Comparison of ENCODE assay signal across 10 mouse cellular contexts in the genomic region with DNA sequence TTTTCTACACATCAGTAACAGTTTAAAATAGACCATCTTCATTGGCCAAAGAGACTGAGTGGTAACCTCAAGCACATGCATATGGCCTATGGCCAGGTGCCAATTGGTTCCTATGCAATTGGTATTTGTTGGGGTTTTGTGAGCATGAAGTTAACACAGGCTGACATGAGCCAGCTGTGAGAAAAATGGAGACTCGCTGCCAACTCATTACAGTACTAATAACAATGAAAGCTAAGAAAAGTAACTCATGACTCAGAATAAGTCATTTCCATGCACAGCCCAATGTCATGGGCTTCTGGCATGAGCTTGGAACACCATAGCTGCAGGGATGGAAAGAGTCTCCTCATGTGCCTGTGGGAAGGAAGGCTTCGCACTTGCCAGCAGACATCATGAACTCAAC.
DNase-seq lines count a peak whose midpoint lies in the region; ATAC-seq lines count a peak whose summit lies in the region.
"Had no signal": no experiment of that assay in that cellular context is flagged by ENCODE, and none has a peak within 500 bp of the region (broad histone marks: within the 10 kb centered on the region; RNA-seq: fewer than 3 reads in every experiment).

No protein-coding gene starts in this region.

- no peak overlapping the region for H3K4me3 ChIP-seq in stomach, embryonic 14.5 days (ENCODE audit: low read depth, low read length)
- H3K4me3 ChIP-seq in forebrain, embryonic 15.5 days, result no peak overlapping the region
- H3K4me3 ChIP-seq: midbrain, embryonic 15.5 days had no signal

- H3K27me3 ChIP-seq in stomach, embryonic 14.5 days (ENCODE audit: control insufficient read depth, insufficient read depth, low read length), result no peaks in the 10 kb centered on the region
- H3K27me3 ChIP-seq in forebrain, embryonic 15.5 days, result no peaks in the 10 kb centered on the region
- H3K27me3 ChIP-seq: midbrain, embryonic 15.5 days had no signal

- no peaks in the 10 kb centered on the region for H3K9me3 ChIP-seq in stomach, embryonic 14.5 days (ENCODE audit: control insufficient read depth, low read depth, low read length)
- H3K9me3 ChIP-seq in forebrain, embryonic 15.5 days, result no peaks in the 10 kb centered on the region
- H3K9me3 ChIP-seq: midbrain, embryonic 15.5 days had no signal

- DNase-seq in cerebellum, adult 9-10 months, result peak; percentile 57
- peak; percentile 69 for DNase-seq in left cerebral cortex, postnatal 4 days
- no peak for DNase-seq in left cerebral cortex, postnatal 36 days (ENCODE audit: low spot score in 2 of 2)
- DNase-seq in heart, postnatal 10 days, result peak; percentile 55 to 58
- no peak for DNase-seq in urinary bladder, adult 2 months (ENCODE audit: low spot score)
- DNase-seq: embryo, embryonic 11 days had no signal

- no peak overlapping the region for H3K4me2 ChIP-seq in stomach, embryonic 14.5 days (replicated peaks; ENCODE audit: low read depth, low read length)
- no peak overlapping the region for H3K4me2 ChIP-seq in forebrain, embryonic 15.5 days (replicated peaks)
- H3K4me2 ChIP-seq: midbrain, embryonic 15.5 days had no signal

- no peak overlapping the region; the same call in 1 of the 2 replicates for H3K27ac ChIP-seq in stomach, embryonic 14.5 days (ENCODE audit: low read length)
- no peak overlapping the region for H3K27ac ChIP-seq in forebrain, embryonic 15.5 days (replicated peaks)
- H3K27ac ChIP-seq: midbrain, embryonic 15.5 days had no signal

- peaks cover 4% of the 10 kb centered on the region; the same call in 1 of the 2 replicates for H3K4me1 ChIP-seq in stomach, embryonic 14.5 days (ENCODE audit: control insufficient read depth, insufficient read depth, low read length)
- peaks cover 10% of the 10 kb centered on the region; the same call in 1 of the 2 replicates for H3K4me1 ChIP-seq in forebrain, embryonic 15.5 days
- H3K4me1 ChIP-seq: midbrain, embryonic 15.5 days had no signal

- H3K9ac ChIP-seq in stomach, embryonic 14.5 days (replicated peaks; ENCODE audit: low read depth, low read length), result no peak overlapping the region
- no peak overlapping the region for H3K9ac ChIP-seq in forebrain, embryonic 15.5 days (replicated peaks)
- H3K9ac ChIP-seq: midbrain, embryonic 15.5 days had no signal

- no peak for ATAC-seq in cerebellum, adult (ENCODE audit: insufficient number of reproducible peaks, low FRiP score, low TSS enrichment)
- peak; percentile 84; the same call in 1 of the 2 replicates for ATAC-seq in stomach, embryonic 14.5 days (ENCODE audit: insufficient number of reproducible peaks, insufficient read depth, low FRiP score, low read depth)
- no peak for ATAC-seq in forebrain, embryonic 15.5 days (replicated peaks)
- ATAC-seq: midbrain, embryonic 15.5 days had no signal

- WGBS in stomach, embryonic 14.5 days, result 56% methylated on average over 2 of the region's 2 CpGs
- whole genome bisulfite sequencing in forebrain, embryonic 15.5 days, result 82% methylated on average over 2 of the region's 2 CpGs

- intact Hi-C loops in left cerebral cortex, postnatal 4 days (cut with DNase I), result no loop called here
- intact Hi-C loops in left cerebral cortex, postnatal 36 days (cut with DNase I), result no loop called here
- intact Hi-C loops in heart, postnatal 10 days (cut with DNase I), result no loop called here

- no peaks in the 10 kb centered on the region for H3K36me3 ChIP-seq in stomach, embryonic 14.5 days (ENCODE audit: control insufficient read depth, insufficient read depth, low read length)
- H3K36me3 ChIP-seq in forebrain, embryonic 15.5 days, result no peaks in the 10 kb centered on the region
- H3K36me3 ChIP-seq: midbrain, embryonic 15.5 days had no signal

Comparison
In these comparisons a context has a peak if more than half of its experiments do, and no peak if none do; other contexts are left out.
1. DNase-seq: peak in cerebellum, adult 9-10 months (single experiment), left cerebral cortex, postnatal 4 days (single experiment) and heart, postnatal 10 days (2 of 2); none in left cerebral cortex, postnatal 36 days (0 of 2) and urinary bladder, adult 2 months (single experiment).